Mouse (Mus musculus) hindlimb bud, embryonic 11.5 days (tissue): Measurements from ENCODE around the gene Rpl7l1.

ENCODE experiments used
- DNase-seq: peaks from one replicate; pipeline ENCODE4 v3.0.0-alpha.2; 2012; ENCODE audit warnings: low read depth, low spot score; ENCODE audit errors: extremely low spot score

Rpl7l1 gene

GRCm38 (mm10) chr17:46741305-46741704, 41.2 kb downstream of the Rpl7l1 start:
- no peak for DNase-seq

GRCm38 (mm10) chr17:46736160-46736559, 46.3 kb downstream of the Rpl7l1 start:
- no peak for DNase-seq

GRCm38 (mm10) chr17:46735287-46735686, 47.2 kb downstream of the Rpl7l1 start:
- DNase-seq = no peak

GRCm38 (mm10) chr17:46734055-46734454, 48.4 kb downstream of the Rpl7l1 start:
- no peak for DNase-seq

- DNase-seq = no peak
These were observed 53.6 kb downstream of the Rpl7l1 start, which contains the start of gene Gnmt for GRCm38 (mm10) chr17:46728904-46729318. Gene Gnmt (minus strand): TSS chr17:46729168.

GRCm38 (mm10) chr17:46728496-46728895, 54.0 kb downstream of the Rpl7l1 start:
- DNase-seq = no peak

- DNase-seq = no peak
These were observed 54.5 kb downstream of the Rpl7l1 start for GRCm38 (mm10) chr17:46728021-46728420.

- DNase-seq = no peak
These were observed 55.2 kb downstream of the Rpl7l1 start for GRCm38 (mm10) chr17:46727271-46727670.

GRCm38 (mm10) chr17:46725731-46726645, 56.5 kb downstream of the Rpl7l1 start:
- DNase-seq = no peak

GRCm38 (mm10) chr17:46725273-46725672, 57.2 kb downstream of the Rpl7l1 start:
- peak; percentile 26 for DNase-seq

- no peak for DNase-seq
These were observed 57.9 kb downstream of the Rpl7l1 start for GRCm38 (mm10) chr17:46724477-46725084.
